Mouse (Mus musculus): ENCODE data around the gene Chat. TPM values are rescaled to one million over a fixed set of nuclear protein-coding genes. Genes with fewer than 3 reads are reported as not detected.
"Not testable (repeated sequence)": the region's sequence is repeated elsewhere in the genome, so short reads cannot be mapped to it uniquely, and the experiment has no call there.

The Chat gene
- polyA plus RNA-seq, 1 experiment from 2014 or later, result 3.4 TPM

GRCm38 (mm10) chr14:32429030-32429602, 36.7 kb downstream of the Chat start:
- no peaks in the 10 kb centered on the region for H3K27me3 ChIP-seq (ENCODE audit: control insufficient read depth, insufficient read depth, low read length)
- WGBS, result 18% methylated on average over 8 of the region's 8 CpGs
- no peak overlapping the region for H3K9ac ChIP-seq
- no peak overlapping the region for H3K4me2 ChIP-seq (replicated peaks)
- ATAC-seq (ENCODE audit: low FRiP score) (no peak), DNase-seq (ENCODE audit: low spot score) (no peak)
- no peak overlapping the region for H3K27ac ChIP-seq
- peaks cover 2% of the 10 kb centered on the region; the same call in 1 of the 2 replicates for H3K4me1 ChIP-seq (replicated peaks; ENCODE audit: control insufficient read depth, insufficient read depth, low read length)
- no peak overlapping the region for H3K4me3 ChIP-seq (replicated peaks; ENCODE audit: low read length)
- H3K36me3 ChIP-seq (replicated peaks; ENCODE audit: control insufficient read depth, insufficient read depth), result no peaks in the 10 kb centered on the region
- H3K9me3 ChIP-seq (ENCODE audit: control insufficient read depth, low read length), result no peaks in the 10 kb centered on the region

GRCm38 (mm10) chr14:32423946-32424345, 41.8 kb downstream of the Chat start:
- Histone ChIP-seq H3K4me2 (replicated peaks) (no peak overlapping the region), H3K4me1 (replicated peaks; ENCODE audit: control insufficient read depth, insufficient read depth, low read length) (0 out of 2 replicates have a peak, but pooled peaks cover 2% of the 10 kb centered on the region), H3K9ac (no peak overlapping the region), H3K4me3 (replicated peaks; ENCODE audit: low read length) (no peak overlapping the region), H3K27me3 (ENCODE audit: control insufficient read depth, insufficient read depth, low read length) (no peaks in the 10 kb centered on the region), H3K27ac (no peak overlapping the region), H3K36me3 (replicated peaks; ENCODE audit: control insufficient read depth, insufficient read depth) (no peaks in the 10 kb centered on the region), H3K9me3 (ENCODE audit: control insufficient read depth, low read length) (no peaks in the 10 kb centered on the region)
- 88% methylated on average over 7 of the region's 7 CpGs for WGBS
- DNase-seq (ENCODE audit: low spot score) (no peak), ATAC-seq (ENCODE audit: low FRiP score) (no peak)

GRCm38 (mm10) chr14:32418747-32419146, 47.0 kb downstream of the Chat start:
- ATAC-seq (ENCODE audit: low FRiP score) (no peak), DNase-seq (ENCODE audit: low spot score) (no peak)
- no peak overlapping the region for H3K4me2 ChIP-seq (replicated peaks)
- no peaks in the 10 kb centered on the region for H3K4me1 ChIP-seq (replicated peaks; ENCODE audit: control insufficient read depth, insufficient read depth, low read length)
- H3K4me3 ChIP-seq (replicated peaks; ENCODE audit: low read length), result no peak overlapping the region
- no peak overlapping the region for H3K9ac ChIP-seq
- no peak overlapping the region for H3K27ac ChIP-seq
- no peaks in the 10 kb centered on the region for H3K36me3 ChIP-seq (replicated peaks; ENCODE audit: control insufficient read depth, insufficient read depth)
- H3K9me3 ChIP-seq (ENCODE audit: control insufficient read depth, low read length), result peaks cover 9% of the 10 kb centered on the region; the same call in 1 of the 2 replicates
- no peaks in the 10 kb centered on the region for H3K27me3 ChIP-seq (ENCODE audit: control insufficient read depth, insufficient read depth, low read length)
- 82% methylated on average over 11 of the region's 11 CpGs for WGBS

- 87% methylated on average over 5 of the region's 5 CpGs for WGBS
Measured at GRCm38 (mm10) chr14:32412075-32412474, 53.7 kb downstream of the Chat start.

GRCm38 (mm10) chr14:32410084-32410483, 55.7 kb downstream of the Chat start:
- no peak for ATAC-seq (ENCODE audit: low FRiP score)

More at GRCm38 (mm10) chr14:32412075-32412474, 53.7 kb downstream of the Chat start:
- ATAC-seq (ENCODE audit: low FRiP score) (no peak), DNase-seq (ENCODE audit: low spot score) (no peak)
- Histone ChIP-seq H3K4me1 (replicated peaks; ENCODE audit: control insufficient read depth, insufficient read depth, low read length) (no peaks in the 10 kb centered on the region), H3K9me3 (ENCODE audit: control insufficient read depth, low read length) (peaks cover 9% of the 10 kb centered on the region; the same call in 1 of the 2 replicates), H3K4me2 (replicated peaks) (no peak overlapping the region), H3K4me3 (replicated peaks; ENCODE audit: low read length) (no peak overlapping the region), H3K27me3 (ENCODE audit: control insufficient read depth, insufficient read depth, low read length) (no peaks in the 10 kb centered on the region), H3K9ac (no peak overlapping the region), H3K36me3 (replicated peaks; ENCODE audit: control insufficient read depth, insufficient read depth) (no peaks in the 10 kb centered on the region), H3K27ac (no peak overlapping the region)

GRCm38 (mm10) chr14:32405399-32405798, 60.4 kb downstream of the Chat start:
- DNase-seq (ENCODE audit: low spot score); ATAC-seq (ENCODE audit: low FRiP score); H3K27ac ChIP-seq; H3K9ac ChIP-seq; H3K27me3 ChIP-seq (ENCODE audit: control insufficient read depth, insufficient read depth, low read length); H3K4me2 ChIP-seq (replicated peaks); H3K4me1 ChIP-seq (replicated peaks; ENCODE audit: control insufficient read depth, insufficient read depth, low read length); H3K36me3 ChIP-seq (replicated peaks; ENCODE audit: control insufficient read depth, insufficient read depth); H3K9me3 ChIP-seq (ENCODE audit: control insufficient read depth, low read length); H3K4me3 ChIP-seq (replicated peaks; ENCODE audit: low read length): not testable (repeated sequence)
- WGBS, result 71% methylated on average over 1 of the region's 1 CpGs

More at GRCm38 (mm10) chr14:32410084-32410483, 55.7 kb downstream of the Chat start:
- Histone ChIP-seq H3K4me1 (replicated peaks; ENCODE audit: control insufficient read depth, insufficient read depth, low read length) (no peaks in the 10 kb centered on the region), H3K27ac (no peak overlapping the region), H3K4me2 (replicated peaks) (no peak overlapping the region), H3K4me3 (replicated peaks; ENCODE audit: low read length) (no peak overlapping the region), H3K9ac (no peak overlapping the region), H3K36me3 (replicated peaks; ENCODE audit: control insufficient read depth, insufficient read depth) (no peaks in the 10 kb centered on the region), H3K9me3 (ENCODE audit: control insufficient read depth, low read length) (peaks cover 9% of the 10 kb centered on the region; the same call in 1 of the 2 replicates), H3K27me3 (ENCODE audit: control insufficient read depth, insufficient read depth, low read length) (no peaks in the 10 kb centered on the region)
- DNase-seq (ENCODE audit: low spot score), result no peak
- 56% methylated on average over 5 of the region's 5 CpGs for WGBS

- H3K4me1 ChIP-seq (replicated peaks; ENCODE audit: control insufficient read depth, insufficient read depth, low read length), result no peaks in the 10 kb centered on the region
- H3K9ac ChIP-seq, result no peak within 1 kb of the TSS
- no peaks in the 10 kb centered on the region for H3K27me3 ChIP-seq (ENCODE audit: control insufficient read depth, insufficient read depth, low read length)
- H3K4me2 ChIP-seq (replicated peaks), result 0 out of 2 replicates have a peak within 1 kb of the TSS, but pooled peaks have one; percentile 18
- H3K9me3 ChIP-seq (ENCODE audit: control insufficient read depth, low read length), result no peaks in the 10 kb centered on the region
- DNase-seq (ENCODE audit: low spot score) (peak; percentile 35), ATAC-seq (ENCODE audit: low FRiP score) (0 out of 2 replicates have a peak, but pooled peaks have one; percentile 43)
- no peak within 1 kb of the TSS for H3K27ac ChIP-seq
- WGBS, result 1% methylated on average over 13 of the region's 13 CpGs
- no peak within 1 kb of the TSS for H3K4me3 ChIP-seq (replicated peaks; ENCODE audit: low read length)
- H3K36me3 ChIP-seq (replicated peaks; ENCODE audit: control insufficient read depth, insufficient read depth), result no peaks in the 10 kb centered on the region
Measured at GRCm38 (mm10) chr14:32388196-32388595, 77.6 kb downstream of the Chat start, which contains the start of gene 1700024G13Rik. TSS of gene 1700024G13Rik (minus strand) at chr14:32388391.

- no peak for DNase-seq (ENCODE audit: low spot score)
- WGBS, result 41% methylated on average over 15 of the region's 15 CpGs
- ATAC-seq (ENCODE audit: low FRiP score), result 0 out of 2 replicates have a peak, but pooled peaks have one; percentile 34
Measured at GRCm38 (mm10) chr14:32381619-32382018, 84.2 kb downstream of the Chat start.

GRCm38 (mm10) chr14:32381066-32381465, 84.7 kb downstream of the Chat start:
- DNase-seq (ENCODE audit: low spot score), result peak; percentile 29
- H3K4me2 ChIP-seq (replicated peaks), result peak overlapping the region; percentile 17
- peaks cover 24% of the 10 kb centered on the region for H3K4me1 ChIP-seq (replicated peaks; ENCODE audit: control insufficient read depth, insufficient read depth, low read length)

More at GRCm38 (mm10) chr14:32381619-32382018, 84.2 kb downstream of the Chat start:
- peaks cover 6% of the 10 kb centered on the region; the same call in 1 of the 2 replicates for H3K27me3 ChIP-seq (ENCODE audit: control insufficient read depth, insufficient read depth, low read length)
- H3K9me3 ChIP-seq (ENCODE audit: control insufficient read depth, low read length), result no peaks in the 10 kb centered on the region
- peak overlapping the region; percentile 17 for H3K4me2 ChIP-seq (replicated peaks)
- no peak overlapping the region for H3K9ac ChIP-seq
- H3K4me3 ChIP-seq (replicated peaks; ENCODE audit: low read length), result no peak overlapping the region
- no peak overlapping the region for H3K27ac ChIP-seq
- peaks cover 24% of the 10 kb centered on the region for H3K4me1 ChIP-seq (replicated peaks; ENCODE audit: control insufficient read depth, insufficient read depth, low read length)
- no peaks in the 10 kb centered on the region for H3K36me3 ChIP-seq (replicated peaks; ENCODE audit: control insufficient read depth, insufficient read depth)

More at GRCm38 (mm10) chr14:32381066-32381465, 84.7 kb downstream of the Chat start:
- no peak overlapping the region for H3K9ac ChIP-seq
- H3K36me3 ChIP-seq (replicated peaks; ENCODE audit: control insufficient read depth, insufficient read depth), result no peaks in the 10 kb centered on the region
- peaks cover 6% of the 10 kb centered on the region; the same call in 1 of the 2 replicates for H3K27me3 ChIP-seq (ENCODE audit: control insufficient read depth, insufficient read depth, low read length)
- 0 out of 2 replicates have a peak, but pooled peaks have one; percentile 53 for ATAC-seq (ENCODE audit: low FRiP score)
- H3K27ac ChIP-seq, result no peak overlapping the region
- WGBS, result 35% methylated on average over 7 of the region's 7 CpGs
- no peaks in the 10 kb centered on the region for H3K9me3 ChIP-seq (ENCODE audit: control insufficient read depth, low read length)
- no peak overlapping the region for H3K4me3 ChIP-seq (replicated peaks; ENCODE audit: low read length)
